Mouse (Mus musculus) bone marrow macrophage, adult 2 months (primary cell): ENCODE data around the gene Myh10.

ENCODE experiments used
- CTCF ChIP-seq: IDR thresholded peaks from 2 replicates; pipeline ENCODE4 v1.5.1; 2012; ENCODE audit warnings: low read depth, mild to moderate bottlenecking, low read length, moderate library complexity
- POLR2A ChIP-seq: IDR thresholded peaks from 2 replicates; pipeline ENCODE4 v1.6.1; 2012; ENCODE audit warnings: mild to moderate bottlenecking, low read depth, low read length, borderline replicate concordance

- no peak for TF ChIP-seq CTCF
- no peak for TF ChIP-seq POLR2A
Measured at GRCm38 (mm10) chr11:68782336-68782735, 91.0 kb downstream of the Myh10 start.
